Mouse (Mus musculus) erythroid progenitor cell, adult 5-6 weeks (primary cell): ENCODE results near the gene Epha8. TPM values are rescaled to one million over a fixed set of nuclear protein-coding genes. Genes with fewer than 3 reads are reported as not detected.

Experiments
- ATAC-seq: replicated peaks from 2 replicates; pipeline ENCODE4 v1.8.0; 2016; ENCODE audit warnings: moderate number of reproducible peaks, mild to moderate bottlenecking, moderate TSS enrichment, inconsistent platforms; ENCODE audit not compliant: poor library complexity, low FRiP score, severe bottlenecking
- total RNA-seq, 2 experiments: library from RNA; stranded (forward) in 1 of 2; stranded (reverse) in 1 of 2; fragments of 150-400 nt in 1 of 2; fragments of 186-747, 209-891 nt in 1 of 2; gene quantifications; 2 replicates each; pipeline versions ENCODE4 v1.2.3 to v1.2.4; 2015 to 2017; ENCODE audit warnings: low replicate concordance in 2 of 2

Gene Epha8
- total RNA-seq (2015; ENCODE audit: low replicate concordance) = not detected in 2 replicates
- total RNA-seq (2017; ENCODE audit: low replicate concordance) = not detected in 2 replicates

- no peak for ATAC-seq
These were observed at the start of gene Epha8 for GRCm38 (mm10) chr4:136956751-136957446. Gene Epha8, minus strand, starts transcription at chr4:136956816.

GRCm38 (mm10) chr4:137001825-137002224, 45.2 kb upstream of the Epha8 start:
- ATAC-seq = no peak

GRCm38 (mm10) chr4:137001020-137001419, 44.4 kb upstream of the Epha8 start:
- ATAC-seq = no peak

GRCm38 (mm10) chr4:136998371-136998770, 41.8 kb upstream of the Epha8 start:
- no peak for ATAC-seq

GRCm38 (mm10) chr4:136997723-136998345, 41.2 kb upstream of the Epha8 start:
- ATAC-seq = no peak

GRCm38 (mm10) chr4:136996933-136997332, 40.3 kb upstream of the Epha8 start:
- ATAC-seq = no peak

GRCm38 (mm10) chr4:136995361-136995760, 38.7 kb upstream of the Epha8 start:
- ATAC-seq = no peak

GRCm38 (mm10) chr4:136981993-136982695, 25.5 kb upstream of the Epha8 start:
- no peak for ATAC-seq

GRCm38 (mm10) chr4:136981347-136981746, 24.7 kb upstream of the Epha8 start:
- no peak for ATAC-seq

- ATAC-seq = no peak
These were observed 24.3 kb upstream of the Epha8 start for GRCm38 (mm10) chr4:136980921-136981320.

GRCm38 (mm10) chr4:136977244-136977643, 20.6 kb upstream of the Epha8 start:
- no peak for ATAC-seq

- ATAC-seq = no peak
These were observed 14.3 kb upstream of the Epha8 start for GRCm38 (mm10) chr4:136970939-136971338.

- no peak for ATAC-seq
These were observed 13.1 kb upstream of the Epha8 start for GRCm38 (mm10) chr4:136969503-136970276.

- no peak for ATAC-seq
These were observed 12.5 kb upstream of the Epha8 start for GRCm38 (mm10) chr4:136969096-136969495.

GRCm38 (mm10) chr4:136967511-136967910, 10.9 kb upstream of the Epha8 start:
- ATAC-seq = no peak

GRCm38 (mm10) chr4:136966493-136967390, 10.1 kb upstream of the Epha8 start:
- no peak for ATAC-seq

- ATAC-seq = no peak
These were observed 8.4 kb upstream of the Epha8 start for GRCm38 (mm10) chr4:136964990-136965421.

GRCm38 (mm10) chr4:136962447-136962846, 5.8 kb upstream of the Epha8 start:
- no peak for ATAC-seq

GRCm38 (mm10) chr4:136961642-136962285, 5.1 kb upstream of the Epha8 start:
- ATAC-seq = no peak
